Mouse (Mus musculus) stomach, embryonic 16.5 days (tissue): ENCODE measurements at regions not wholly inside any gene's neighbourhood (a gene's known extent, or its start where the extent isn't known, plus 50 kb on each side); places are given as distances from the start of the nearest gene placed in this dataset.

ENCODE experiments used
- ATAC-seq: fragments of 200-750 bp; cut with Nextera tagmentation; 2 replicates; pipeline ENCODE4 v1.8.0; 2017; ENCODE audit warnings: moderate number of reproducible peaks, moderate TSS enrichment; ENCODE audit not compliant: insufficient read depth, low FRiP score
- H3K27ac ChIP-seq: fragments of 300-500 bp; sonication (generic); 2 replicates; pipeline ENCODE4 v1.5.1; 2014; ENCODE audit warnings: low read length
- H3K27me3 ChIP-seq: fragments of 300-500 bp; sonication (generic); 2 replicates; pipeline ENCODE4 v1.6.1; 2014; ENCODE audit warnings: low read length, control low read depth, mixed read lengths; ENCODE audit not compliant: control insufficient read depth, insufficient read depth
- H3K36me3 ChIP-seq: fragments of 300-500 bp; sonication (generic); 2 replicates; pipeline ENCODE4 v1.6.1; 2014; ENCODE audit warnings: low read length; ENCODE audit not compliant: control insufficient read depth, insufficient read depth
- H3K4me1 ChIP-seq: fragments of 300-500 bp; sonication (generic); 2 replicates; pipeline ENCODE4 v1.6.1; 2014; ENCODE audit warnings: low read length, control low read depth, mixed read lengths; ENCODE audit not compliant: control insufficient read depth, insufficient read depth
- H3K4me2 ChIP-seq: fragments of 300-500 bp; sonication (generic); 2 replicates; pipeline ENCODE4 v1.6.1; 2014; ENCODE audit warnings: low read depth, low read length, mixed read lengths
- H3K4me3 ChIP-seq: fragments of 300-500 bp; sonication (generic); replicated peaks from 2 replicates; pipeline ENCODE4 v1.5.1; 2014; ENCODE audit warnings: mild to moderate bottlenecking, low read length
- H3K9ac ChIP-seq: fragments of 300-500 bp; sonication (generic); 2 replicates; pipeline ENCODE4 v1.6.1; 2014; ENCODE audit warnings: low read length
- H3K9me3 ChIP-seq: fragments of 300-500 bp; sonication (generic); replicated peaks from 2 replicates; pipeline ENCODE4 v1.6.1; 2016; ENCODE audit warnings: low read length, control low read depth; ENCODE audit not compliant: control insufficient read depth
- WGBS: fragments of 180-500 bp; shearing (Covaris S2); extraction: QIAGEN DNeasy Blood & Tissue Kit; methylation state at CpG from one replicate; pipeline ENCODE4 v1.1.7; 2014; 5-methylcytosine and 5-hydroxymethylcytosine counted together

- Histone ChIP-seq H3K4me2 (no peak overlapping the region), H3K4me1 (no peaks in the 10 kb centered on the region), H3K9me3 (no peaks in the 10 kb centered on the region), H3K9ac (no peak overlapping the region), H3K27ac (no peak overlapping the region), H3K4me3 (no peak overlapping the region), H3K36me3 (no peaks in the 10 kb centered on the region), H3K27me3 (no peaks in the 10 kb centered on the region)
- 22% methylated on average over 24 of the region's 24 CpGs for WGBS
- 0 out of 2 replicates have a peak, but pooled peaks have one; percentile 36 for ATAC-seq
These were observed 140.6 kb downstream of the Tpra1 start for GRCm38 (mm10) chr6:89042478-89043239.

GRCm38 (mm10) chr6:89045436-89045966, 143.4 kb downstream of the Tpra1 start:
- WGBS, result 74% methylated on average over 4 of the region's 4 CpGs
- ATAC-seq, result no peak

GRCm38 (mm10) chr6:89046476-89046875, 144.4 kb downstream of the Tpra1 start:
- Histone ChIP-seq H3K27me3 (no peaks in the 10 kb centered on the region), H3K9ac (no peak overlapping the region), H3K4me3 (no peak overlapping the region), H3K9me3 (no peaks in the 10 kb centered on the region), H3K27ac (no peak overlapping the region), H3K4me2 (no peak overlapping the region), H3K4me1 (no peaks in the 10 kb centered on the region), H3K36me3 (no peaks in the 10 kb centered on the region)
- WGBS, result 77% methylated on average over 2 of the region's 2 CpGs
- ATAC-seq, result no peak

More at GRCm38 (mm10) chr6:89045436-89045966, 143.4 kb downstream of the Tpra1 start:
- Histone ChIP-seq H3K27me3 (no peaks in the 10 kb centered on the region), H3K4me3 (no peak overlapping the region), H3K9me3 (no peaks in the 10 kb centered on the region), H3K36me3 (no peaks in the 10 kb centered on the region), H3K4me1 (no peaks in the 10 kb centered on the region), H3K9ac (no peak overlapping the region), H3K4me2 (no peak overlapping the region), H3K27ac (no peak overlapping the region)

- no peak for ATAC-seq
- no peaks in the 10 kb centered on the region for H3K4me1 ChIP-seq
- no peak overlapping the region for H3K9ac ChIP-seq
- H3K27me3 ChIP-seq, result no peaks in the 10 kb centered on the region
- no peak overlapping the region for H3K4me3 ChIP-seq
- 48% methylated on average over 6 of the region's 6 CpGs for WGBS
- H3K4me2 ChIP-seq, result no peak overlapping the region
- H3K36me3 ChIP-seq, result no peaks in the 10 kb centered on the region
- H3K27ac ChIP-seq, result no peak overlapping the region
- H3K9me3 ChIP-seq, result no peaks in the 10 kb centered on the region
These were observed 145.7 kb downstream of the Tpra1 start for GRCm38 (mm10) chr6:89047629-89048332.

- no peak for ATAC-seq
- no peaks in the 10 kb centered on the region for H3K27me3 ChIP-seq
- WGBS, result 64% methylated on average over 1 of the region's 1 CpGs
- H3K4me2 ChIP-seq, result no peak overlapping the region
- no peaks in the 10 kb centered on the region for H3K9me3 ChIP-seq
- H3K4me1 ChIP-seq, result no peaks in the 10 kb centered on the region
- no peak overlapping the region for H3K4me3 ChIP-seq
- no peak overlapping the region for H3K9ac ChIP-seq
- no peaks in the 10 kb centered on the region for H3K36me3 ChIP-seq
- no peak overlapping the region for H3K27ac ChIP-seq
These were observed 147.2 kb downstream of the Tpra1 start for GRCm38 (mm10) chr6:89049290-89049689.

- H3K4me2 ChIP-seq, result no peak overlapping the region
- H3K4me1 ChIP-seq, result no peaks in the 10 kb centered on the region
- H3K27ac ChIP-seq, result no peak overlapping the region
- no peaks in the 10 kb centered on the region for H3K9me3 ChIP-seq
- no peaks in the 10 kb centered on the region for H3K36me3 ChIP-seq
- H3K4me3 ChIP-seq, result no peak overlapping the region
- no peak overlapping the region for H3K9ac ChIP-seq
- WGBS, result 75% methylated on average over 13 of the region's 13 CpGs
- no peaks in the 10 kb centered on the region for H3K27me3 ChIP-seq
- no peak for ATAC-seq
These were observed 148.7 kb downstream of the Tpra1 start for GRCm38 (mm10) chr6:89050575-89051270.

GRCm38 (mm10) chr6:89052758-89053460, 150.9 kb downstream of the Tpra1 start:
- no peak overlapping the region for H3K27ac ChIP-seq
- no peak overlapping the region for H3K4me2 ChIP-seq
- no peaks in the 10 kb centered on the region for H3K4me1 ChIP-seq
- no peak overlapping the region for H3K9ac ChIP-seq
- H3K4me3 ChIP-seq, result no peak overlapping the region
- ATAC-seq, result no peak
- no peaks in the 10 kb centered on the region for H3K9me3 ChIP-seq
- no peaks in the 10 kb centered on the region for H3K27me3 ChIP-seq
- no peaks in the 10 kb centered on the region for H3K36me3 ChIP-seq
- WGBS, result 73% methylated on average over 9 of the region's 9 CpGs

- Histone ChIP-seq H3K36me3 (no peaks in the 10 kb centered on the region), H3K27ac (no peak overlapping the region), H3K9ac (no peak overlapping the region), H3K9me3 (no peaks in the 10 kb centered on the region), H3K27me3 (no peaks in the 10 kb centered on the region), H3K4me3 (no peak overlapping the region), H3K4me2 (no peak overlapping the region), H3K4me1 (no peaks in the 10 kb centered on the region)
- WGBS, result 81% methylated on average over 13 of the region's 13 CpGs
- ATAC-seq, result no peak
These were observed 152.0 kb downstream of the Tpra1 start for GRCm38 (mm10) chr6:89054060-89054459.
